Mouse (Mus musculus): ENCODE data around the gene Chrd.
A peak's percentile ranks its signal among the peaks of the same experiment; 100 is the strongest.

GRCm38 (mm10) chr16:20715976-20716840 is 16.7 kb upstream of the Chrd start:
- no peak for TF ChIP-seq CTCF (IDR thresholded peaks at IDR 0.05; ENCODE audit: extremely low read depth, insufficient read depth, low read length)
- TF ChIP-seq POLR2A (IDR thresholded peaks at IDR 0.05; ENCODE audit: extremely low read depth, insufficient read depth, low read length): peak; percentile 43; the same call in 1 of the 2 replicates

Data from cortical plate, adult 2 months (tissue).